Mouse (Mus musculus) kidney, adult 8-10 months (tissue): ENCODE data around the gene Gm29427.

ENCODE experiments used
- DNase-seq, 2 experiments: peaks; one replicate each; pipeline ENCODE4 v3.0.0; 2022

Gm29427 gene

GRCm38 (mm10) chr1:130715561-130716217 lies at the start of gene Gm29427:
TSS of gene Gm29427 (minus strand) at chr1:130715799.
- peak; percentile 98 for DNase-seq

GRCm38 (mm10) chr1:130764027-130764461 lies 48.4 kb upstream of the Gm29427 start:
- DNase-seq, result no peak

- no peak for DNase-seq
Observed at GRCm38 (mm10) chr1:130762045-130762760, 46.6 kb upstream of the Gm29427 start.

DNA sequence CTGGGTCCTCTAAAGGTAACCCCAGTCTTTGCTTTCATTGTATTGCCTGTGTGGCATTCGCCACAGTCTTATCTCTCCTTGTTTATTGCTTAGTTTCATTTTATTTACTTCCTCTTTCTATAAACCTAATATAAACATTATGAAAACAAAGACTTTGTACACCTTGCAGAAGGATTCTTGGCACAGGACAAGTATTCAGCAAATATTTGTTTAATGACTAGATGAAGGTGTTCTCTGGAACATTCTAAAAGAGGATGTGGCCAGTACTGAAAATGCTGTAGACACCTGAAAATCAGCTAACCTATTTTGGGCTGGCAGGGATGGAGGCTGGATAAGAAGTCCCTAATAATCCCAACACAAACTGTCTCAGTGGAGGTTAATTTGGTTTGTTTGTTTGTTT lies 46.0 kb upstream of the Gm29427 start:
- no peak for DNase-seq

GRCm38 (mm10) chr1:130759689-130760088 lies 44.1 kb upstream of the Gm29427 start:
- DNase-seq, result no peak

GRCm38 (mm10) chr1:130746819-130747218 lies 31.2 kb upstream of the Gm29427 start:
- DNase-seq, result no peak

DNA sequence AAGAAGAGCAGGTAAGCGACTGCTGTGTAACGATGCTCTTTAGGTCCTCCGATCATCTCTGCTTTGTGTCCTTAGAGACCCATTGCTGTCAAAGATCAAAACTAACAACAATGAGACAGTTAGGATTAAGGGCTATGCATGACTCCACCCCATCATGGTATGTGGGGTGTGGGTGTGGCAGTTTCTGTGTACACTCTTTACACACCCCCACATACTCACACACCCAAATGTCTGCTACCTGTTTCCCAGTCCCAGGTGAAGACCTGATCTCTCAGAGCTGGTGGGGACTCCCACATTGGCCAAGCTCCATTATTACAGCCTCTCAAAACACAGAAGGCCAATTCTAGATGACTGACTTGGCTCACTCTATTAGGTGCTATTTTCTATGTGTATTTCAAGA lies 30.0 kb upstream of the Gm29427 start:
- DNase-seq, result no peak

DNA sequence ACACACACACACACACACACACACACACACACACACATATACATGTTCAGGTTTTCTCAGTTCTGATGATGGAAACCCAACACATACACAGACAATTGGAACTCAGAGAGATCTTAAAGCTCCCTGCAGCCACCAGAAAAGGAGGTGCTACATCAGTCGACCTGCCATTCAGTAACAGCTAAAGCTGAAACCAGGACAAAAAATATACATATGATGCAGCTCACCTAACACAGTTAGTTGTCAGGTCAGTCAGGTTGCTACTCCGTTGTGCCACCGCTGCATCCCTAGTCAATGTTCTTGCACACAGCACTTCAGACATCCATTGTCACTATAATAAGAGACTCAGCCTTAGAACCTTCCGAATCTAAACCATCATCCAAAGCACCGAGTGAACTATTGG lies 29.4 kb upstream of the Gm29427 start:
- no peak for DNase-seq

GRCm38 (mm10) chr1:130744217-130744616 lies 28.6 kb upstream of the Gm29427 start:
- no peak for DNase-seq

- no peak for DNase-seq
Observed at GRCm38 (mm10) chr1:130743775-130744174, 28.2 kb upstream of the Gm29427 start.

- no peak for DNase-seq
Observed at GRCm38 (mm10) chr1:130742201-130742600, 26.6 kb upstream of the Gm29427 start.

- DNase-seq, result no peak
Observed at GRCm38 (mm10) chr1:130740781-130741720, 25.5 kb upstream of the Gm29427 start.

DNA sequence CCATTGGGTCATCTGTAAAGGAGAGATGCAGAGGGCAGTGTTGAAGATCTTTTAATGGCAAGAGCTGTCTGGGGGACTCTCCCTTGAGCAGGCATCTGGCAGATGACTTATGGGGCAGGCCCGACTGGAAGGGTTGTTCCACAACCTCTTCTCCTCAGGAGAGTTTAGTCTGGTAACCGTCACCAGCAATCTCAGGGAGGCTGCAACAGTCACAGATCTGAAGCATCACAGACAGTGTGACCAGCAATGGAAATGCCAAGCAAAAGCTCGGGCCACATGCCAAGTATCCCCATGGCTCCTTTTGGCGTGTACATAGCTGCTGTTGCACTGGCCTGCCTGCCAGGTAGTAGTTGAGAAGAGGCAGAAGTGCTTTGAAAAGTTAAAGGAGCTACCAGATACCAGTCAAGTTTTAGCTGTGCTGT lies 24.6 kb upstream of the Gm29427 start:
- DNase-seq, result no peak

DNA sequence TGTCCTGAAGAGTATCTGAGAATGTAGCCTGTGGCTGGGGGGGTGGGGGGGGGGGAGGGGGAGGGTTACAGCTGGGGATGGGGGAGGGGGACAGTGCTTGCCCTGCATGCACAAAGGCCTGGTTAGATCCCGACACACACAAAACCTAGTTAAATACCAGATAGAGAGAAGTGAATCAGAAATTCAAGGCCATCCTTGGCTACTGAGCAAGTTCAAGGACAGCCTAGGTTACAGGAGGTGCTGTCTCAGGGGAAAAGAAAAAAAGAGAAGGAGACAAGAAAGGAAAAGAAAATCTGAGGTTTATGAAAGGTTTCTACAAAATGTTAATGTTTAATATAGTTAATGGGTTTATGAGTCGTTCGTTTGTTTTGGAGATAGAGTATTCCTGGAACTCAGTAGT lies 24.0 kb upstream of the Gm29427 start:
- no peak for DNase-seq

DNA sequence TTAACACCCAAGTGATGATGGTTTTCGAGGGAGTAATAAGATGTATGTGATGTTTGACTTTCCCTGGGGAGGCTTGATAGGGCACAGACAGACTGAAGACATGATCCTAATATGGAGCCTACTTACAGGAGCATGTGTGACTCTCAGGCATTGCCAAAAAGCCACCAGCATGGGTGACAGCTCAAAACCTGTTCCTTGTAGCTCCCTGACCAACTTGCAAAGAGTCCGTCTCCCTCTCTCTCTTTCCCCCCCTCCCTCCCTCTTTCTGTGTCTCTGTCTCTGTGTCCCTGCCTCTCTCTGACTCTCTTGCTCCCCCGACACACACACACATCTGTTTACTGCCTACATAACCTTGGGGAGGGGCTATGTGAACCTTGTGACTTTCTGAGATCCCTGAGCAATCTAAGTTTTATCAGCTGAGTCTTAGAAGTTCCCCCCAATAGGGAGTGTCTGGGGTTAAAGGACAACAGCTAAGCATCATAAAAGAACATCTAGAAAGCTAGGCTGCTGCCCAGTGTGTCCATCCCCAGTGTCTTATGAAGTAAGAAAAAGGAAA lies 23.0 kb upstream of the Gm29427 start:
- no peak for DNase-seq

DNA sequence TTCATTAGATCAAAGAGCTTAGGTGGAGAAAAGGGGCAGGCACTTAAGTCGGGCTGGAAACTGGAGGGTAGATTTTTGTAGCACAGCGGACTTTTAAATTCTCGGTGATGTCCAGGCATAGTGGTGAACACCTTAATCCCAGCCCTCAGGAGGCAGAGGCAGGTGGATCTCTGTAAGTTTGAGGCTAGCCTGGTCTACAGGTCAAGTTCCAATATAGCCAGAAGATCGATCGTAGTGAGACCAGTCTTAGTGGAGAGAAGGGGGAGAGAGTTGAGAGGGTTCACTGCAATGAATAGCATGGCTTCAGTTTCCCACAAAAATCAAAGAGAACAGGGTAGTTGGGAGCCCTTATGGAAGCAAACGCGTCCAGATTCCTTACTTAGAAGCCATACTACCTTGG lies 22.3 kb upstream of the Gm29427 start:
- no peak for DNase-seq

DNA sequence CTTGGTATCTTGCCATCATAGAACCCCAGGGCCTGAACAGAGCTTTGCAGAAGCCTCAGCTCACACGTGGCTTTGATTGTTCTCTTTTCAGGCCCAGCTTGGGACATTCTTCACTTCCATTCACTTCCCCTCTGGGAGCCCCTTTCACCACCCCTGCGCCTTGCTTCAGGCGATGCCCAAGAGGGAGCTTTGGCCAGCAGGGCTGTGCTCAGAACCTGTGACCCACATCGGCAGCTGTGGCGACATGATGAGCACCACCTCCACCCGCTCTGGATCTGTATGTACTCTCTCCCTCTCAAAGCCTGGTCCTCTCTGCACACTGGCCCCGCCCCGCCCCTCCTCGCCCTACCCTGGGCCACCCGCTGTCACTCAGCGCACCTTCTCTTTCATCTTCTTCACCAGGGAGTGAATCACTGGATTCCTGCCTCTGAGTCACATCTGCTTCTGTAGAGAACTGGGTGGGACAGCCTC lies 21.8 kb upstream of the Gm29427 start:
- no peak for DNase-seq

DNA sequence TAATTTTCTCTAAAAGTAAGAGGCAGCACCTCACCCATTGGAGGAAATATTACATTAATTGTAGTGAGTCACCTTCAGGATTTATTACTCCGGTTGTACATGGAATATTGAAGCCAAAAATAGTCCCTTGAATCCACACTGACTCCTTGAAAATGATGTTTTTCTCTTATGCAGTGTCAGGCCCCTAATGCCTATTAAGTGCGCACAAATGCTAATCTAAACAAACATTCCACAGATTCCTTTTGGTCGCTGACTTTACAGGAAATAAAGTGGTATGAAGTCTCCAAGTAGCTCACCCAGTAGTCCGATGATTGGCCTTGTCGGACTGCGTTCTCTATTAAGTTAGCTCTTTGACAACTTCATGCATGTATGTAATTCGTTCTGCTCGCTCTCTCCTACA lies 19.3 kb upstream of the Gm29427 start:
- DNase-seq, result peak in 1 of 2 experiments; percentile 35

DNA sequence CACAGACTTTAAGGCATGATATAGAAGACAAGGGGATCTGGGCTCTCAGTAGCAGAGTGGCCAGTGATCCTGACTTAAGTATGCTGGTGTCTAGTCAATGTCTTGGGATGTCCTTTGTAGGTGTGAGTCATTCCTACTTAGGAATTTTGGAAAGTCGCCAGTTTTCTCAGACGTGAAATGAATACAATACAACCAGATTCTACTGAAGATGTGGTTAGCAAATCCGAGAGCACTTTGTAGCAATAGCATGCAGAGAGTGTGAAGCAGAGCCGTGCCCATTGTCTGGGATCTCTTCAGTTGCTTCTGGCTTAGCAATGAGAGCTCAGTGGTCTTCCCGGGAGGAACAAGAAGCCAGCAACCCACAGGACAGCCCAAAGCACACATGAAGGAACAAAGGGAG lies 18.9 kb upstream of the Gm29427 start:
- peak in 1 of 2 experiments; percentile 46 for DNase-seq

GRCm38 (mm10) chr1:130733671-130734070 lies 18.1 kb upstream of the Gm29427 start:
- peak; percentile 70 to 89 for DNase-seq

DNA sequence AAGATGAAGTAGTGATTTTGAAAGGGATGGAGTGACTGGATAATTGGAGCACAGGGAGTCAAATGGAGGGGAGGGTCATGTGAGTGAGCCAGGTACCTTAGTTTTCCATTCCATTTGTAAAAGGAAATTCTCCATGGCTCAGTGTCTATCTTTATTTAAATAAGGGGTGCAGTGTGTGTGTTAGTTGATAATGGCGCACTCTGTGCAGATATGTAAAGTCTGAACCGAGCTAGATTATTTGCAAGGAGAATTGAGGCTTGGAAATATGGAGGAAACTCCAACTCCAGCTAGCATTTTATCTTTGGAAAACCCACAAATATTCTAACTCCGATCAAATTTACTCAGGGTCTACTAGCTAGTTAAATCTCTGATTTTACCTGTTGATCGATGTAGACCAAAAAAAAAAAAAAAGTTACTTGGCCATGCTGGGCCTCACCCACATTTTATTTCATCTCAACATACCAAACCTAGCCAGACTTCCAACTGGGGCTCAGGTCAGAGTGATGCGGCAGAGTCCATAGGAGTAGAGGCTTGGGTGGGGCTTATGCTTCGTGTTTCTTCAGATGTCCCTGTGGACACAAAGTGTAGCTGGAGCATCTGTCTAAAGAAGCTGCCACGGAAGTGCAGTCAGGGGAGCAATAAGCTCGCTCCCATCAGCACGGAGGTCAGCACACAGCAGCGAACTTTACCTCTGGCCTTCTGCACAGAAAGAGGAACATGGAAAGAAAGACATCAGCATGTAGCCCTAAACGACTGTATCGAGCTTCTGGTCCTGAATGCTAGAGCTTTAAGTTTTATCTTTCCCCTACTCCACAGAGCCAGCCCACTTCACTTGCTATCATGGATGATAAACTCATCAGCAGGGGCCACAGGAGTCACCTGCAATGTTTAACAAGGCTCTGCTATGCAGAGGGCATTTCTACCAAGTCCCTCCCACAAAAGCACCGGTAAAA lies 17.4 kb upstream of the Gm29427 start:
- no peak for DNase-seq
